Mouse (Mus musculus): ENCODE results near the gene Prpf19. TPM values are rescaled to one million over a fixed set of nuclear protein-coding genes. Genes with fewer than 3 reads are reported as not detected.

The Prpf19 gene
- polyA plus RNA-seq, 1 experiment from 2014 or later: 45.5 TPM

GRCm38 (mm10) chr19:10936077-10936476, 41.0 kb downstream of the Prpf19 start:
- Histone ChIP-seq H3K4me3 (ENCODE audit: low read depth, low read length) (no peak overlapping the region), H3K4me2 (ENCODE audit: low read length) (no peak overlapping the region), H3K9ac (ENCODE audit: low read length) (no peak overlapping the region), H3K27me3 (replicated peaks; ENCODE audit: control insufficient read depth, insufficient read depth, low read length) (no peaks in the 10 kb centered on the region), H3K9me3 (ENCODE audit: control insufficient read depth, low read length) (no peaks in the 10 kb centered on the region), H3K4me1 (replicated peaks; ENCODE audit: control insufficient read depth, insufficient read depth, low read length) (peaks cover 5% of the 10 kb centered on the region), H3K36me3 (ENCODE audit: control insufficient read depth, insufficient read depth, low read length) (no peaks in the 10 kb centered on the region), H3K27ac (ENCODE audit: low read depth) (no peak overlapping the region)
- DNase-seq (ENCODE audit: low spot score): no peak
- WGBS: 89% methylated on average over 5 of the region's 5 CpGs
- ATAC-seq (replicated peaks; ENCODE audit: low FRiP score, low TSS enrichment, low read depth): no peak

- Histone ChIP-seq H3K36me3 (ENCODE audit: control insufficient read depth, insufficient read depth, low read length) (peaks cover 4% of the 10 kb centered on the region), H3K4me2 (ENCODE audit: low read length) (no peak within 1 kb of the TSS), H3K9ac (ENCODE audit: low read length) (no peak within 1 kb of the TSS), H3K9me3 (ENCODE audit: control insufficient read depth, low read length) (no peaks in the 10 kb centered on the region), H3K27me3 (replicated peaks; ENCODE audit: control insufficient read depth, insufficient read depth, low read length) (no peaks in the 10 kb centered on the region), H3K4me1 (replicated peaks; ENCODE audit: control insufficient read depth, insufficient read depth, low read length) (peaks cover 8% of the 10 kb centered on the region), H3K4me3 (ENCODE audit: low read depth, low read length) (no peak within 1 kb of the TSS), H3K27ac (ENCODE audit: low read depth) (no peak within 1 kb of the TSS)
- 38% methylated on average over 5 of the region's 5 CpGs for WGBS
- ATAC-seq (replicated peaks; ENCODE audit: low FRiP score, low TSS enrichment, low read depth): no peak
- DNase-seq (ENCODE audit: low spot score): no peak
Observed at GRCm38 (mm10) chr19:10937110-10937563, 42.1 kb downstream of the Prpf19 start, which contains the start of gene Ptgdr2. Gene Ptgdr2 (plus strand): TSS chr19:10937160.

- no peak overlapping the region for H3K4me2 ChIP-seq (ENCODE audit: low read length)
- peaks cover 8% of the 10 kb centered on the region for H3K4me1 ChIP-seq (replicated peaks; ENCODE audit: control insufficient read depth, insufficient read depth, low read length)
- 30% methylated on average over 3 of the region's 3 CpGs for WGBS
- H3K9me3 ChIP-seq (ENCODE audit: control insufficient read depth, low read length): no peaks in the 10 kb centered on the region
- H3K36me3 ChIP-seq (ENCODE audit: control insufficient read depth, insufficient read depth, low read length): peaks cover 20% of the 10 kb centered on the region
- no peak overlapping the region for H3K27ac ChIP-seq (ENCODE audit: low read depth)
- no peak overlapping the region for H3K4me3 ChIP-seq (ENCODE audit: low read depth, low read length)
- H3K9ac ChIP-seq (ENCODE audit: low read length): no peak overlapping the region
- DNase-seq (ENCODE audit: low spot score): no peak
- H3K27me3 ChIP-seq (replicated peaks; ENCODE audit: control insufficient read depth, insufficient read depth, low read length): no peaks in the 10 kb centered on the region
- no peak for ATAC-seq (replicated peaks; ENCODE audit: low FRiP score, low TSS enrichment, low read depth)
Observed at GRCm38 (mm10) chr19:10938771-10939170, 43.7 kb downstream of the Prpf19 start.

- H3K9ac ChIP-seq (ENCODE audit: low read length): peak overlapping the region; percentile 46
- 19% methylated on average over 37 of the region's 37 CpGs for WGBS
- DNase-seq (ENCODE audit: low spot score): peak; percentile 85
- ATAC-seq (replicated peaks; ENCODE audit: low FRiP score, low TSS enrichment, low read depth): peak; percentile 90
- H3K4me1 ChIP-seq (replicated peaks; ENCODE audit: control insufficient read depth, insufficient read depth, low read length): peaks cover 8% of the 10 kb centered on the region
- H3K4me3 ChIP-seq (ENCODE audit: low read depth, low read length): peak overlapping the region; percentile 29
- peaks cover 35% of the 10 kb centered on the region for H3K36me3 ChIP-seq (ENCODE audit: control insufficient read depth, insufficient read depth, low read length)
- no peak overlapping the region for H3K27ac ChIP-seq (ENCODE audit: low read depth)
- H3K4me2 ChIP-seq (ENCODE audit: low read length): peak overlapping the region; percentile 77
- H3K27me3 ChIP-seq (replicated peaks; ENCODE audit: control insufficient read depth, insufficient read depth, low read length): no peaks in the 10 kb centered on the region
- H3K9me3 ChIP-seq (ENCODE audit: control insufficient read depth, low read length): no peaks in the 10 kb centered on the region
Observed at GRCm38 (mm10) chr19:10940097-10940800, 45.2 kb downstream of the Prpf19 start.

- H3K27me3 ChIP-seq (replicated peaks; ENCODE audit: control insufficient read depth, insufficient read depth, low read length): no peaks in the 10 kb centered on the region
- H3K4me1 ChIP-seq (replicated peaks; ENCODE audit: control insufficient read depth, insufficient read depth, low read length): peaks cover 8% of the 10 kb centered on the region
- DNase-seq (ENCODE audit: low spot score) (peak; percentile 74), ATAC-seq (replicated peaks; ENCODE audit: low FRiP score, low TSS enrichment, low read depth) (peak; percentile 52)
- WGBS: 5% methylated on average over 40 of the region's 40 CpGs
- peak overlapping the region; percentile 46 for H3K9ac ChIP-seq (ENCODE audit: low read length)
- no peaks in the 10 kb centered on the region for H3K9me3 ChIP-seq (ENCODE audit: control insufficient read depth, low read length)
- no peak overlapping the region for H3K27ac ChIP-seq (ENCODE audit: low read depth)
- peak overlapping the region; percentile 77 for H3K4me2 ChIP-seq (ENCODE audit: low read length)
- H3K36me3 ChIP-seq (ENCODE audit: control insufficient read depth, insufficient read depth, low read length): peaks cover 38% of the 10 kb centered on the region
- peak overlapping the region; percentile 29 for H3K4me3 ChIP-seq (ENCODE audit: low read depth, low read length)
Observed at GRCm38 (mm10) chr19:10940801-10941457, 45.9 kb downstream of the Prpf19 start.

GRCm38 (mm10) chr19:10943955-10944354, 48.9 kb downstream of the Prpf19 start:
- Histone ChIP-seq H3K9ac (ENCODE audit: low read length) (no peak overlapping the region), H3K27ac (ENCODE audit: low read depth) (no peak overlapping the region), H3K4me3 (ENCODE audit: low read depth, low read length) (no peak overlapping the region), H3K36me3 (ENCODE audit: control insufficient read depth, insufficient read depth, low read length) (peaks cover 45% of the 10 kb centered on the region), H3K9me3 (ENCODE audit: control insufficient read depth, low read length) (no peaks in the 10 kb centered on the region), H3K4me2 (ENCODE audit: low read length) (no peak overlapping the region), H3K4me1 (replicated peaks; ENCODE audit: control insufficient read depth, insufficient read depth, low read length) (peaks cover 25% of the 10 kb centered on the region), H3K27me3 (replicated peaks; ENCODE audit: control insufficient read depth, insufficient read depth, low read length) (no peaks in the 10 kb centered on the region)
- WGBS: 82% methylated on average over 3 of the region's 3 CpGs
- DNase-seq (ENCODE audit: low spot score): no peak
- no peak for ATAC-seq (replicated peaks; ENCODE audit: low FRiP score, low TSS enrichment, low read depth)

- ATAC-seq (replicated peaks; ENCODE audit: low FRiP score, low TSS enrichment, low read depth) (no peak), DNase-seq (ENCODE audit: low spot score) (no peak)
- H3K4me3 ChIP-seq (ENCODE audit: low read depth, low read length): 0 out of 2 replicates have a peak overlapping the region, but pooled peaks have one; percentile 63
- no peaks in the 10 kb centered on the region for H3K27me3 ChIP-seq (replicated peaks; ENCODE audit: control insufficient read depth, insufficient read depth, low read length)
- WGBS: 85% methylated on average over 3 of the region's 3 CpGs
- no peaks in the 10 kb centered on the region for H3K9me3 ChIP-seq (ENCODE audit: control insufficient read depth, low read length)
- no peak overlapping the region for H3K27ac ChIP-seq (ENCODE audit: low read depth)
- peaks cover 21% of the 10 kb centered on the region for H3K4me1 ChIP-seq (replicated peaks; ENCODE audit: control insufficient read depth, insufficient read depth, low read length)
- peaks cover 45% of the 10 kb centered on the region for H3K36me3 ChIP-seq (ENCODE audit: control insufficient read depth, insufficient read depth, low read length)
- peak overlapping the region; percentile 84; the same call in 1 of the 2 replicates for H3K4me2 ChIP-seq (ENCODE audit: low read length)
- H3K9ac ChIP-seq (ENCODE audit: low read length): no peak overlapping the region; the same call in 1 of the 2 replicates
Observed at GRCm38 (mm10) chr19:10946506-10946905, 51.5 kb downstream of the Prpf19 start.

GRCm38 (mm10) chr19:10947219-10947618, 52.2 kb downstream of the Prpf19 start:
- Histone ChIP-seq H3K9ac (ENCODE audit: low read length) (peak overlapping the region; percentile 74), H3K36me3 (ENCODE audit: control insufficient read depth, insufficient read depth, low read length) (peaks cover 40% of the 10 kb centered on the region), H3K4me2 (ENCODE audit: low read length) (peak overlapping the region; percentile 84), H3K4me3 (ENCODE audit: low read depth, low read length) (peak overlapping the region; percentile 63), H3K27ac (ENCODE audit: low read depth) (no peak overlapping the region), H3K27me3 (replicated peaks; ENCODE audit: control insufficient read depth, insufficient read depth, low read length) (no peaks in the 10 kb centered on the region), H3K4me1 (replicated peaks; ENCODE audit: control insufficient read depth, insufficient read depth, low read length) (peaks cover 28% of the 10 kb centered on the region), H3K9me3 (ENCODE audit: control insufficient read depth, low read length) (no peaks in the 10 kb centered on the region)
- ATAC-seq (replicated peaks; ENCODE audit: low FRiP score, low TSS enrichment, low read depth) (no peak), DNase-seq (ENCODE audit: low spot score) (no peak)
- WGBS: 93% methylated on average over 5 of the region's 5 CpGs

Data from intestine, embryonic 14.5 days (tissue).